Mouse (Mus musculus) forebrain, postnatal 0 days (tissue): ENCODE measurements around the gene Dnajc3. TPM values are rescaled to one million over a fixed set of nuclear protein-coding genes. Genes with fewer than 3 reads are reported as not detected.
A peak's percentile ranks its signal among the peaks of the same experiment; 100 is the strongest.

Source experiments
- ATAC-seq: fragments of 200-750 bp; cut with Nextera tagmentation; 2 replicates; pipeline ENCODE4 v1.8.0; 2017; ENCODE audit warnings: mild to moderate bottlenecking, moderate library complexity
- DNase-seq: peaks from one replicate; pipeline ENCODE4 v3.0.0-alpha.2; 2015
- H3K27ac ChIP-seq: fragments of 300-500 bp; sonication (generic); 2 replicates; pipeline ENCODE4 v1.5.1; 2014; ENCODE audit warnings: low read depth, mild to moderate bottlenecking, antibody characterized with exemption, low read length, moderate library complexity, mixed read lengths
- H3K27me3 ChIP-seq: fragments of 300-500 bp; sonication (generic); 2 replicates; pipeline ENCODE4 v1.6.1; 2014; ENCODE audit warnings: mild to moderate bottlenecking, low read length, mixed read lengths; ENCODE audit not compliant: insufficient read depth
- H3K36me3 ChIP-seq: fragments of 300-500 bp; sonication (generic); 2 replicates; pipeline ENCODE4 v1.6.1; 2014; ENCODE audit warnings: mild to moderate bottlenecking, moderate library complexity; ENCODE audit not compliant: insufficient read depth
- H3K4me1 ChIP-seq: fragments of 300-500 bp; sonication (generic); 2 replicates; pipeline ENCODE4 v1.6.1; 2014; ENCODE audit warnings: antibody characterized with exemption; ENCODE audit not compliant: insufficient read depth
- H3K4me2 ChIP-seq: fragments of 300-500 bp; sonication (generic); 2 replicates; pipeline ENCODE4 v1.6.1; 2014; ENCODE audit warnings: low read depth, mild to moderate bottlenecking, moderate library complexity
- H3K4me3 ChIP-seq: fragments of 300-500 bp; sonication (generic); 2 replicates; pipeline ENCODE4 v1.5.1; 2014; ENCODE audit warnings: low read depth, low read length, mixed read lengths
- H3K9ac ChIP-seq: fragments of 300-500 bp; sonication (generic); 2 replicates; pipeline ENCODE4 v1.6.1; 2014; ENCODE audit warnings: mild to moderate bottlenecking
- H3K9me3 ChIP-seq: fragments of 300-500 bp; sonication (generic); 2 replicates; pipeline ENCODE4 v1.6.1; 2016; ENCODE audit warnings: low read length
- CTCF ChIP-seq: sonication (generic); IDR thresholded peaks from 2 replicates; pipeline ENCODE4 v1.5.1; 2016; ENCODE audit warnings: antibody characterized with exemption, control low read depth, low read depth
- WGBS: fragments of 180-500 bp; shearing (Covaris S2); extraction: QIAGEN DNeasy Blood & Tissue Kit; methylation state at CpG from one replicate; pipeline ENCODE4 v1.1.7; 2014; 5-methylcytosine and 5-hydroxymethylcytosine counted together
- polyA plus RNA-seq: library from polyadenylated mRNA; unstranded; fragments of >200 nt; fragmentation: Nextera tagmentation; extraction: Ambion mirVana; gene quantifications from 2 replicates; pipeline ENCODE4 v1.2.1, GENCODE M21; 2015
- total RNA-seq: library from RNA; depleted of rRNA; stranded (reverse); fragments of >200 nt; gene quantifications from 2 replicates; pipeline ENCODE4 v1.2.3, GENCODE M21; 2014

Dnajc3 gene
- total and polyA plus RNA-seq, 2 experiments from 2014 or later = 19.4 to 27.0 TPM

DNA sequence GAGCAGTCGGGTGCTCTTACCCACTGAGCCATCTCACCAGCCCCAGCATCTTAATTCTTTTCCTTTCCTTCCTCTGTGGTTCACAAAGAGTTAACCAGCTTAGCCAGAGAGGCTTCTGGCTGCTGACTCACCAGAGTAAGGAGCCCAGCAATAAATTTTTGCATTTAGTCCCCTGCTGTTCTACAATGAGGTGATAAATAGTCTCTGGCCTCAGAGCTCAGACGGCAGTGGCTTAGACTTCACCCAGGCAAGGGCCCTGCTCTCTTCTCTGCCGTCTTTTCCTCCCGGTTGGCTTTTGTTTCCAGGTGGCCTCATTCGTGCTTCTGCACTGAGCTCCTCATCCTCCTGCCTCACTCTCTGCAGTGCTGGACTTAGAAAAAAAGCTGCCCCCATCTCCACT lies 68.1 kb downstream of the Dnajc3 start:
- ATAC-seq (no peak), DNase-seq (no peak)
- H3K27ac ChIP-seq = 0 out of 2 replicates have a peak overlapping the region, but pooled peaks have one; percentile 10
- H3K9me3 ChIP-seq = no peaks in the 10 kb centered on the region
- peak overlapping the region; percentile 91 for H3K4me2 ChIP-seq
- WGBS = 5% methylated on average over 5 of the region's 5 CpGs
- peaks cover 4% of the 10 kb centered on the region; the same call in 1 of the 2 replicates for H3K4me1 ChIP-seq
- peak overlapping the region; percentile 50; the same call in 1 of the 2 replicates for H3K4me3 ChIP-seq
- H3K36me3 ChIP-seq = peaks cover 15% of the 10 kb centered on the region
- no peak overlapping the region for H3K9ac ChIP-seq
- no peak for TF ChIP-seq CTCF
- H3K27me3 ChIP-seq = no peaks in the 10 kb centered on the region

DNA sequence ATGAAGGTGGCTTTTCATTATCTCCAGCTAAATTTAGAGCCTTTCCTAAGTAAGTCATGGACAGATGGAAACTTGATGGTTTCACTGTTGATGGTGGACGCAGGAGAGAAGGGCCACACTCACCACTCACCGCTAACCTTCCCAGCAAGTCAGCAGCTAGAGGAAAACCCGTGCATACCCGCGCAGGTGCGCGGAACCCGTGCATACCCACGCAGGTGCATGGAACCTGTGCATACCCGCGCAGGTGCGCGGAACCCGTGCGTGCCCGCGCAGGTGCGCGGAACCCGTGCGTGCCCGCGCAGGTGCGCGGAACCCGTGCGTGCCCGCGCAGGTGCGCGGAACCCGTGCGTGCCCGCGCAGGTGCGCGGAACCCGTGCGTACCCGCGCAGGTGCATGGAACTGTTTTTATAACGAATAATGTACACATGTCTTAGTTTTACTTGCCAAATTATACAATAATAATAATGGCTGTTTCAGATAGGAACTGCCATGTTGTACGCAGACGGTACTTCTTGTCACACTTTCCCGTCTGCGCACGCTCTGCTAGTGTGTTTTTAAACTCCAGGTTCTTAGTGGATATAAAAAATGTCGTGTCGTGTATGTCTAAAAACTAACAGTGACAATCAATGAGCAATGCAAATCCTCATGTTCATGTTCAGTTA lies 68.8 kb downstream of the Dnajc3 start:
- no peak for TF ChIP-seq CTCF
- peaks cover 12% of the 10 kb centered on the region; the same call in 1 of the 2 replicates for H3K36me3 ChIP-seq
- H3K9me3 ChIP-seq = no peaks in the 10 kb centered on the region
- peak overlapping the region; percentile 53 for H3K9ac ChIP-seq
- no peaks in the 10 kb centered on the region for H3K27me3 ChIP-seq
- peak overlapping the region; percentile 75; the same call in 1 of the 2 replicates for H3K27ac ChIP-seq
- peak overlapping the region; percentile 50 for H3K4me3 ChIP-seq
- DNase-seq = peak; percentile 65
- WGBS = 3% methylated on average over 49 of the region's 49 CpGs
- no peak; the same call in 1 of the 2 replicates for ATAC-seq
- H3K4me2 ChIP-seq = peak overlapping the region; percentile 91
- peaks cover 4% of the 10 kb centered on the region; the same call in 1 of the 2 replicates for H3K4me1 ChIP-seq

DNA sequence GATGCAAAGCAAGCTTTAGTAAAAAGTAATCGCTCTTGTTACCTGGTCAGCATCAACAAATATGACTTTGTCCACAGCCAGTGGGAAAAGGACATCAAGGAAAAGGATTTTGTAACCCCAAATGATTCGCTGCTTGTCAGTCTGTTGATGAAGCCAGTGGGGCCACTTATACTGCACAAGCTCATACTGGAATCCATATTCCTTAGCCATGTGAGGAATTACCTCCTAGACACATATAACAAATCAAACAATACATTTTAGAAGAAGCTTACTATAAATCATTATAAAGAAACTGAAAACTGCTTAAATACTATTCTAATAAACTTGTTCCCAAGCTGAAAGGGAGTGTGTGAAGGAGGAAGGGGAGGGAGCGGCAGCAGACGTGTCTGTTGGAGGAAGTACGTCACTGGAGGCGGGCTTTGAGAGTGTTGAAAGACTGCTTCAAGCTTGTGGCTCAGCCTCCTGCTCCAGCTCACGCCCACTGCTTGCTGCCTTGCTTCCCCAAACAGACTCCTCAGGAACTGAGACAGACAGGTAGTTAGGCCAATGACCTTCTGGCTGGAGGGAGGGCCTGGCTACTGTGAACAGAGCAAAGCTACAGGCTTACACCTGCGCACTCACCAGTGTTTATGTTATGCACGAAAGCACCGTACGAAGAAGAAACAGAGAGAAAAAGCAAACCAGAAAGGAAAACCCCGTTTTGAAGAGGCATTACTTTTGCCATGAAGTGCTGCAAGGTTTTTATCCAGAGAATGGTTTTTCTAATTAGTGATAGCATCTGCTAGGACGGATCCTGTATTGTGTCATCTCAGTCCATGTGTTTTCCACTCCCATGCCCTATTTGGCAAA lies 69.6 kb downstream of the Dnajc3 start:
- Histone ChIP-seq H3K4me2 (peak overlapping the region; percentile 91), H3K27ac (peak overlapping the region; percentile 75), H3K4me3 (peak overlapping the region; percentile 50), H3K27me3 (no peaks in the 10 kb centered on the region), H3K4me1 (peaks cover 4% of the 10 kb centered on the region; the same call in 1 of the 2 replicates), H3K36me3 (peaks cover 11% of the 10 kb centered on the region), H3K9me3 (no peaks in the 10 kb centered on the region), H3K9ac (peak overlapping the region; percentile 53)
- ATAC-seq (peak; percentile 100), DNase-seq (peak; percentile 98)
- TF ChIP-seq CTCF = no peak
- under 1% methylated on average over 13 of the region's 13 CpGs for WGBS

DNA sequence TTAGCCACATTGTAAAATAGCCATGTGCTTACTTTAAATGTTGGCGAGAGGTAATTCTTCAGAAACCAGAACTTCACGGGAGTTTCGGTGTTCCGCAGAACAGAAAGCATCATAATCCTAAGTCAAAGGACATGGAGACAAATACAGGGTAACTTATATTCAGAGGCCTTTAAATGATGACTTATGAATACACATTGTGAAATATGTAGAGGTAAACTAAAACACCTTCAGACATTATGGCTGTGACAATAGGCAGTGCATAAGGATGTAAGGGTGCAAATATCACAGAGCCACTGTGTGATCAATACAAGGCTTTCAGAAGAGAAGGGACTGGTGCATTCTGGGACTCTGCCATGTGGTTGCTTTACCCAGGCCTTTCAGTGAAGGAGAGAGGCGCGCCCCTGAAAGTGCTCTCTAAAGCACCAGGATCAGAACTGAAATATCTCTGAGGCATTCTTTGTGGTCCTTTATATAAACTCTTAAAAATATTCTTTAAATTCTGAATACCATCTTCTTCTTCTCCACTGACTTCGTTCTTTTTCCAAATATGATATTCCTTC lies 70.3 kb downstream of the Dnajc3 start:
- ATAC-seq (no peak), DNase-seq (peak; percentile 10)
- Histone ChIP-seq H3K4me1 (peaks cover 4% of the 10 kb centered on the region; the same call in 1 of the 2 replicates), H3K9ac (peak overlapping the region; percentile 46), H3K27ac (peak overlapping the region; percentile 75), H3K9me3 (no peaks in the 10 kb centered on the region), H3K4me2 (peak overlapping the region; percentile 91), H3K4me3 (peak overlapping the region; percentile 50), H3K36me3 (peaks cover 6% of the 10 kb centered on the region; the same call in 1 of the 2 replicates), H3K27me3 (no peaks in the 10 kb centered on the region)
- WGBS = 45% methylated on average over 7 of the region's 7 CpGs
- no peak for TF ChIP-seq CTCF

DNA sequence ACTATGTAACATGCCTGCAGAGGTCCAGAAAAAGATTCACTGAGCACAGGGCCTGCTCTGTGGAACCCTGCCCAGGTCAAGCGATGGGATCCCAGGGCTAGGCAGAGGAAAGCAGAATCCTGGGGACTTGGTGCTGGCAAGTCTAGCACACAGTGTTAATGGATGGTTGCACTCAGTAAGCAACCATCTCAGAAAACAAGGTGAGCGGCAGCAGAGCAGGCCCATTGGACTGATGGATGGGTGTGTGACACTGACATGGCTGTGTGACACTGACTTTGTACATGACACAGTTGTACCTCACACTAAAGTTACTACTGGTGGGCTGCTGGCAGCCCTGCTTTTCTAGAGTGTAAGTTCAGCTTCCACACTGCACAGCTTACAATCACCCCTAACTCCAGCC lies 71.8 kb downstream of the Dnajc3 start:
- 93% methylated on average over 2 of the region's 2 CpGs for WGBS
- H3K4me2 ChIP-seq = no peak overlapping the region
- H3K9ac ChIP-seq = no peak overlapping the region

DNA sequence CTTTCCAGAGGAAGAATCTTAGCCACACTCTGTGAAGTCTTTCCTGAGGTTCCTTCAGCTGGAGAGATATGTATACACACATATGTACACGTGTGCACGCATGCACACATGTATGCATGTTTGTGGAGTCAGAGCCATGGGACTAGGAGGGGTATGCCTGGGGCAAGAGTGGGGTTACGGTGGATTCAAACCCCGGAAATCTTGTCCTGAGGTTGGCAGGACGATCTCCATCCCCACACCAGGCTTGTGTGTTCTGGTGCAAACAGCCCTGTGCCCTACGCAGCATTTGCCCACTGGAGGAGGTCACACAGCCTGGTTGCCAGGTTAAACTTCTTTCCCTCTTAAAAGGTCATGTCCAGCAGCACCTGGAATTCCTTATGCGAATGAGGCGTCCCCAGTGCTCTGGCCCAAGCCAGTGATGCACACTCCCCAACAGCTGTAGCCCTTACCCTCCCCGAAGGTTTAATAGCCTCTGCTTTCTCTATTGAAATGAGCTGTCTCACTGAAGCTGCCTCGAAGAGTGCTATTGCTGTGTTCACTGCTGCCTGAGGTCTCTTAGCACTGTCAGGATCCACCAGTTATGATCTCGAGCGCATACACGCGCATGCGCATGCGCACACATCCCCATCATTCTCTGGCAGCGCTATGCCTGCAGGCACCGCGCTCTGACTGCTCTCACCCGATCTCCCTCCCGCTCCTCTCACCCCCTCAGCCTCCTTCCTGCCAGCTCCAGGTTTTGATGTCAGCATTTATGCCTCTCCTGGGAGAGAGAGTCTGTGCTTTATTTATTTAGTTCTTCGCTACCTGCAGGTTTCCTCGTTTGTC lies 75.0 kb downstream of the Dnajc3 start:
- 66% methylated on average over 23 of the region's 23 CpGs for whole genome bisulfite sequencing
- Histone ChIP-seq H3K9ac (no peak overlapping the region), H3K27ac (no peak overlapping the region)

More for the DNA sequence above, 71.8 kb downstream of the Dnajc3 start:
- Histone ChIP-seq H3K9me3 (no peaks in the 10 kb centered on the region), H3K36me3 (peaks cover 6% of the 10 kb centered on the region; the same call in 1 of the 2 replicates), H3K4me1 (peaks cover 4% of the 10 kb centered on the region; the same call in 1 of the 2 replicates), H3K27ac (no peak overlapping the region), H3K27me3 (no peaks in the 10 kb centered on the region), H3K4me3 (no peak overlapping the region)
- no peak for TF ChIP-seq CTCF
- DNase-seq = no peak
- no peak for ATAC-seq

More for the DNA sequence above, 75.0 kb downstream of the Dnajc3 start:
- 0 out of 2 replicates have a peak, but pooled peaks have one; percentile 18 for TF ChIP-seq CTCF
- Histone ChIP-seq H3K4me1 (peaks cover 4% of the 10 kb centered on the region; the same call in 1 of the 2 replicates), H3K36me3 (peaks cover 6% of the 10 kb centered on the region; the same call in 1 of the 2 replicates), H3K4me2 (peak overlapping the region; percentile 36), H3K4me3 (peak overlapping the region; percentile 24), H3K9me3 (no peaks in the 10 kb centered on the region), H3K27me3 (no peaks in the 10 kb centered on the region)
- ATAC-seq (peak; percentile 97), DNase-seq (peak; percentile 87)
